Mouse (Mus musculus): ENCODE measurements around the gene Kars. TPM values are rescaled to one million over a fixed set of nuclear protein-coding genes. Genes with fewer than 3 reads are reported as not detected.

The Kars gene
- total and polyA plus RNA-seq, 3 experiments: 257 to 400 (median 304) TPM

DNA sequence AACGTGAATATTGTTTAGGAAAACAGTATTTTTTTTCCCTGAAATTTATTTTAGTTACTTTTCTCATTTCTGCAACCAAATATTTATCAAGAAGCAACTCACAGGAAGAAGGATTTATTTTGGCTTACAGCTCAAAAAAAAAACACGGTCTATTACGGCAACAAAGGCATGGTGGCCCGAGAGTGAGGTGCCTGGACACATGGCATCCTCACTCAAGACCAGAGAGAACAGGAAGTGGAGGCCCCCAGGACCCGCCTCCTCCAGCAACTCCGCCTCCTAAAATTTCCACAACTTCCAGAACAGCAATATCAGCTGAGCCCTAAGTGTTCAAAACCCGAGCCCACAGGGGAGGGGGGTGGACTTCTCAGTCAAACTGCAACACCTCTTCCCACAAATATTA, 18.3 kb upstream of the Kars start (continued):
- 0 out of 2 replicates have a peak, but pooled peaks have one; percentile 18 for TF ChIP-seq MXI1 (IDR thresholded peaks at IDR 0.05; ENCODE audit: low read depth, low read length)
- no peak for TF ChIP-seq SIN3A (IDR thresholded peaks at IDR 0.05; ENCODE audit: low read length)
- no peak for TF ChIP-seq TCF12 (IDR thresholded peaks at IDR 0.05; ENCODE audit: low read depth, low read length)
- TF ChIP-seq RCOR1 (conservative IDR thresholded peaks at IDR 0.05; ENCODE audit: low read depth, low read length): no peak
- no peak for TF ChIP-seq GABPA (IDR thresholded peaks at IDR 0.05; ENCODE audit: insufficient replicate concordance, low read depth, low read length)
- no peak for TF ChIP-seq ZKSCAN1 (IDR thresholded peaks at IDR 0.05; ENCODE audit: borderline replicate concordance, low read depth, low read length)
- no peak for TF ChIP-seq USF1 (IDR thresholded peaks at IDR 0.05; ENCODE audit: low read depth, low read length)
- TF ChIP-seq NELFE (IDR thresholded peaks at IDR 0.05; ENCODE audit: low read depth, low read length): no peak
- TF ChIP-seq HCFC1 (IDR thresholded peaks at IDR 0.05; ENCODE audit: low read depth, low read length): no peak
- TF ChIP-seq ETS1 (conservative IDR thresholded peaks at IDR 0.05; ENCODE audit: low read depth, low read length): no peak
- TF ChIP-seq NRF1 (IDR thresholded peaks at IDR 0.05; ENCODE audit: low read depth, low read length): no peak
- no peak for TF ChIP-seq CHD2 (IDR thresholded peaks at IDR 0.05; ENCODE audit: low read length)
- no peak for TF ChIP-seq CHD1 (IDR thresholded peaks at IDR 0.05; ENCODE audit: low read depth, low read length)
- no peak for TF ChIP-seq POLR2AphosphoS2 (IDR thresholded peaks at IDR 0.05; ENCODE audit: low read depth, low read length)
- TF ChIP-seq IRF4 (IDR thresholded peaks at IDR 0.05; ENCODE audit: low read depth, low read length): no peak
- TF ChIP-seq MAX (IDR thresholded peaks at IDR 0.05; ENCODE audit: low read length): 0 out of 2 replicates have a peak, but pooled peaks have one; percentile 43
- TF ChIP-seq CTCF (conservative IDR thresholded peaks at IDR 0.05 in 1 of 2, IDR thresholded peaks at IDR 0.05 in 1 of 2; ENCODE audit: low read depth in 2 of 2, low read length in 2 of 2): no peak
- no peak for TF ChIP-seq MEF2A (IDR thresholded peaks at IDR 0.05; ENCODE audit: borderline replicate concordance, low read depth, low read length)
- TF ChIP-seq EP300 (IDR thresholded peaks at IDR 0.05; ENCODE audit: low read length): no peak
- TF ChIP-seq E2F4 (IDR thresholded peaks at IDR 0.05; ENCODE audit: insufficient replicate concordance, low read depth, low read length): no peak
- peak; percentile 51 for TF ChIP-seq POLR2A (IDR thresholded peaks at IDR 0.05; ENCODE audit: low read depth, low read length)

- Histone ChIP-seq H3K9ac (ENCODE audit: insufficient read depth, low read depth) (no peak within 1 kb of the TSS), H3K9me3 (replicated peaks; ENCODE audit: low read length) (no peaks in the 10 kb centered on the region), H3K36me3 (replicated peaks in 1 of 2; ENCODE audit: control insufficient read depth in 1 of 2, insufficient read depth in 1 of 2, low read length in 1 of 2) (peaks cover 25 to 48% of the 10 kb centered on the region in 2 experiments), H3K27ac (ENCODE audit: insufficient read depth, low read depth) (no peak within 1 kb of the TSS), H3K4me2 (ENCODE audit: insufficient read depth, low read depth, poor library complexity, severe bottlenecking) (no peak within 1 kb of the TSS), H3K27me3 (replicated peaks) (no peaks in the 10 kb centered on the region), H3K79me2 (replicated peaks; ENCODE audit: control insufficient read depth, extremely low read depth, insufficient read depth, poor library complexity, severe bottlenecking) (peaks cover 25% of the 10 kb centered on the region), H3K4me3 (replicated peaks in 1 of 3; ENCODE audit: low read depth in 2 of 3, low read length in 2 of 3, poor library complexity in 1 of 3) (no peak within 1 kb of the TSS), H3K4me1 (ENCODE audit: control insufficient read depth in 1 of 2, insufficient read depth in 2 of 2) (peaks cover 5 to 10% of the 10 kb centered on the region in 2 experiments)
- TF ChIP-seq USF1 (IDR thresholded peaks at IDR 0.05; ENCODE audit: low read depth, low read length): no peak
- TF ChIP-seq MYC (IDR thresholded peaks at IDR 0.05; ENCODE audit: low read depth, low read length): no peak
- no peak for TF ChIP-seq KAT2A (IDR thresholded peaks at IDR 0.05; ENCODE audit: insufficient replicate concordance, low read length)
- no peak for TF ChIP-seq BHLHE40 (IDR thresholded peaks at IDR 0.05; ENCODE audit: low read depth, low read length)
- TF ChIP-seq PAX5 (IDR thresholded peaks at IDR 0.05; ENCODE audit: low read length): no peak
- no peak for TF ChIP-seq ZC3H11A (IDR thresholded peaks at IDR 0.05; ENCODE audit: low read depth, low read length)
- TF ChIP-seq ETS1 (conservative IDR thresholded peaks at IDR 0.05; ENCODE audit: low read depth, low read length): no peak
- TF ChIP-seq ZMIZ1 (IDR thresholded peaks at IDR 0.05; ENCODE audit: low read depth, low read length): no peak
- dilution Hi-C loops (cut with MboI; ENCODE audit: extremely low pct_ligation_motif_present, extremely low pct_unique_long_range_greater_than_20kb, low sequenced_read_pairs): no loop called here
- in situ Hi-C loops (cut with MboI; ENCODE audit: low pct_ligation_motif_present, low pct_unique_long_range_greater_than_20kb, low sequenced_read_pairs): no loop called here
- no peak for DNase-seq (ENCODE audit: extremely low read depth)
These were observed 3.8 kb upstream of the Kars start, which contains the start of gene Gm6793 for GRCm38 (mm10) chr8:112014936-112015335. Gm6793 (minus strand) TSS chr8:112015036.
